Mouse (Mus musculus): Measurements from ENCODE around the gene Gm49355.
"Not testable (repeated sequence)": the region's sequence is repeated elsewhere in the genome, so short reads cannot be mapped to it uniquely, and the experiment has no call there.

The Gm49355 gene

GRCm38 (mm10) chr14:12283641-12284040, at the start of gene Gm49355:
TSS of gene Gm49355 (plus strand) at chr14:12283976.
- no peak for DNase-seq (ENCODE audit: low spot score in 2 of 2)

- no peak for DNase-seq (ENCODE audit: low spot score in 2 of 2)
Observed at GRCm38 (mm10) chr14:12243726-12244125, 40.0 kb upstream of the Gm49355 start.

- DNase-seq (ENCODE audit: low spot score in 2 of 2): no peak
Observed at GRCm38 (mm10) chr14:12276031-12276430, 7.7 kb upstream of the Gm49355 start.

- DNase-seq (ENCODE audit: low spot score in 2 of 2): peak; percentile 79 to 86
Observed at GRCm38 (mm10) chr14:12284141-12284912, 551 bp downstream of the Gm49355 start, which contains the start of gene 3830406C13Rik. TSS of gene 3830406C13Rik (plus strand) at chr14:12284173.

- not testable (repeated sequence) for DNase-seq (ENCODE audit: low spot score in 2 of 2)
Observed at GRCm38 (mm10) chr14:12289747-12290146, 6.0 kb downstream of the Gm49355 start.

GRCm38 (mm10) chr14:12296391-12296790, 12.6 kb downstream of the Gm49355 start:
- peak in 1 of 2 experiments; percentile 26 for DNase-seq (ENCODE audit: low spot score in 2 of 2)

GRCm38 (mm10) chr14:12299171-12299570, 15.4 kb downstream of the Gm49355 start:
- DNase-seq (ENCODE audit: low spot score in 2 of 2): no peak

- DNase-seq (ENCODE audit: low spot score in 2 of 2): peak in 1 of 2 experiments; percentile 24
Observed at GRCm38 (mm10) chr14:12299654-12300053, 15.9 kb downstream of the Gm49355 start.

GRCm38 (mm10) chr14:12300275-12300674, 16.5 kb downstream of the Gm49355 start:
- DNase-seq (ENCODE audit: low spot score in 2 of 2): peak in 1 of 2 experiments; percentile 22

- peak in 1 of 2 experiments; percentile 3 for DNase-seq (ENCODE audit: low spot score in 2 of 2)
Observed at GRCm38 (mm10) chr14:12300677-12301076, 16.9 kb downstream of the Gm49355 start.

GRCm38 (mm10) chr14:12303106-12303505, 19.3 kb downstream of the Gm49355 start:
- DNase-seq (ENCODE audit: low spot score in 2 of 2): no peak

- no peak for DNase-seq (ENCODE audit: low spot score in 2 of 2)
Observed at GRCm38 (mm10) chr14:12333622-12334021, 49.8 kb downstream of the Gm49355 start.

- DNase-seq (ENCODE audit: low spot score in 2 of 2): no peak
Observed at GRCm38 (mm10) chr14:12334925-12335324, 51.1 kb downstream of the Gm49355 start.

GRCm38 (mm10) chr14:12337421-12337997, 53.7 kb downstream of the Gm49355 start:
- DNase-seq (ENCODE audit: low spot score in 2 of 2): no peak

- DNase-seq (ENCODE audit: low spot score in 2 of 2): no peak
Observed at GRCm38 (mm10) chr14:12337998-12338809, 54.4 kb downstream of the Gm49355 start.

GRCm38 (mm10) chr14:12338811-12339565, 55.2 kb downstream of the Gm49355 start:
- no peak for DNase-seq (ENCODE audit: low spot score in 2 of 2)

GRCm38 (mm10) chr14:12340238-12341074, 56.7 kb downstream of the Gm49355 start:
- no peak for DNase-seq (ENCODE audit: low spot score in 2 of 2)

- no peak for DNase-seq (ENCODE audit: low spot score in 2 of 2)
Observed at GRCm38 (mm10) chr14:12341075-12341788, 57.5 kb downstream of the Gm49355 start.

GRCm38 (mm10) chr14:12341789-12342457, 58.1 kb downstream of the Gm49355 start:
- DNase-seq (ENCODE audit: low spot score in 2 of 2): no peak
